Mouse (Mus musculus) spleen, adult 2 months (tissue): ENCODE measurements at regions not wholly inside any gene's neighbourhood (a gene's known extent, or its start where the extent isn't known, plus 50 kb on each side); places are given as distances from the start of the nearest gene placed in this dataset.

Source experiments
- CTCF ChIP-seq: fragments of 200-500 bp; IDR thresholded peaks from 2 replicates; pipeline ENCODE4 v1.5.1; 2011; ENCODE audit warnings: mild to moderate bottlenecking, inconsistent platforms; ENCODE audit not compliant: insufficient read depth, insufficient read length, insufficient replicate concordance; ENCODE audit errors: extremely low read depth
- POLR2A ChIP-seq: fragments of 200-500 bp; IDR thresholded peaks from 2 replicates; pipeline ENCODE4 v1.6.1; 2011; ENCODE audit warnings: low read depth, low read length, inconsistent platforms

GRCm38 (mm10) chr2:115069704-115070103, 414.9 kb upstream of the Dph6 start:
- TF ChIP-seq CTCF (no peak), POLR2A (no peak)
